Mouse (Mus musculus) ES-Bruce4 (cell line): Measurements from ENCODE around the gene Nr1h4.

ENCODE experiments used
- CTCF ChIP-seq: IDR thresholded peaks from one replicate; pipeline ENCODE4 v1.8.1; 2011; ENCODE audit warnings: low read depth, low read length
- EP300 ChIP-seq: IDR thresholded peaks from 2 replicates; pipeline ENCODE4 v1.6.1; 2011; ENCODE audit warnings: low read depth, low read length; ENCODE audit not compliant: insufficient read depth
- POLR2A ChIP-seq: IDR thresholded peaks from one replicate; pipeline ENCODE4 v1.8.1; 2011; ENCODE audit warnings: low read length; ENCODE audit not compliant: insufficient read depth

- TF ChIP-seq POLR2A (no peak), CTCF (no peak), EP300 (no peak)
Measured at GRCm38 (mm10) chr10:89407551-89407950, 125.8 kb downstream of the Nr1h4 start.
